Mouse (Mus musculus) CH12.LX (cell line): Measurements from ENCODE around the gene Rundc3b.

Source experiments
- CHD2 ChIP-seq: IDR thresholded peaks from 2 replicates; pipeline ENCODE4 v1.6.1; 2011; ENCODE audit warnings: low read length, improper control_type of control experiment
- CTCF ChIP-seq, 2 experiments: IDR thresholded peaks in 1 of 2; conservative IDR thresholded peaks in 1 of 2; 2 replicates each; pipeline ENCODE4 v1.5.1; 2011 to 2012; ENCODE audit warnings: low read depth in 2 of 2, low read length in 2 of 2, improper control_type of control experiment in 1 of 2, inconsistent platforms in 1 of 2, mild to moderate bottlenecking in 1 of 2, moderate library complexity in 1 of 2
- JUN ChIP-seq: IDR thresholded peaks from 2 replicates; pipeline ENCODE4 v1.6.1; 2011; ENCODE audit warnings: low read depth, mild to moderate bottlenecking, low read length, improper control_type of control experiment, moderate library complexity; ENCODE audit not compliant: insufficient read depth
- MAX ChIP-seq: IDR thresholded peaks from 2 replicates; pipeline ENCODE4 v1.6.1; 2011; ENCODE audit warnings: low read length, improper control_type of control experiment
- POLR2A ChIP-seq: IDR thresholded peaks from 2 replicates; pipeline ENCODE4 v1.6.1; 2011; ENCODE audit warnings: low read depth, mild to moderate bottlenecking, improper control_type of control experiment, low read length
- POLR2AphosphoS2 ChIP-seq: IDR thresholded peaks from 2 replicates; pipeline ENCODE4 v1.6.1; 2011; ENCODE audit warnings: low read depth, low read length, improper control_type of control experiment
- TBP ChIP-seq: conservative IDR thresholded peaks from 2 replicates; pipeline ENCODE4 v1.6.1; 2011; ENCODE audit warnings: low read depth, low read length, improper control_type of control experiment

- no peak for TF ChIP-seq CTCF (conservative IDR thresholded peaks at IDR 0.05 in 1 of 2, IDR thresholded peaks at IDR 0.05 in 1 of 2; ENCODE audit: low read depth in 2 of 2, low read length in 2 of 2)
- no peak for TF ChIP-seq POLR2A
- no peak for TF ChIP-seq POLR2AphosphoS2
- TF ChIP-seq CHD2 = no peak
- TF ChIP-seq JUN = no peak
- no peak for TF ChIP-seq TBP
- no peak for TF ChIP-seq MAX
Measured at GRCm38 (mm10) chr5:8491778-8492177, 131.0 kb downstream of the Rundc3b start.
